In genomic region chr4:41329481-41329880, GRCm38 (mm10) we compare ENCODE assay signal across 19 mouse cellular contexts.
"Had no signal": no experiment of that assay in that cellular context is flagged by ENCODE, and none has a peak within 500 bp of the region (broad histone marks: within the 10 kb centered on the region; RNA-seq: fewer than 3 reads in every experiment).

No protein-coding gene starts in this region.

- H3K27me3 ChIP-seq: limb, embryonic 13.5 days; lung, embryonic 15.5 days; midbrain, embryonic 12.5 days; midbrain, embryonic 15.5 days; neural tube, embryonic 13.5 days had no signal

- H3K27ac ChIP-seq: kidney, postnatal 0 days; layer of hippocampus, adult 2 months; limb, embryonic 10.5 days; limb, embryonic 13.5 days; lung, embryonic 15.5 days; midbrain, embryonic 12.5 days; midbrain, embryonic 15.5 days; neural tube, embryonic 13.5 days had no signal

- DNase-seq: kidney, adult 18-20 months; kidney, postnatal 25 days; layer of hippocampus, adult 9-11 months; lung, adult 18-20 months; lung, postnatal 10 days; lung, postnatal 36 days; thymus, adult 18-20 months; thymus, postnatal 14 days; thymus, postnatal 4 days had no signal

- ATAC-seq: intestine, embryonic 16.5 days; midbrain, embryonic 15.5 days had no signal

- H3K4me2 ChIP-seq: limb, embryonic 13.5 days; lung, embryonic 15.5 days; midbrain, embryonic 12.5 days; midbrain, embryonic 15.5 days; neural tube, embryonic 13.5 days had no signal

- H3K36me3 ChIP-seq: limb, embryonic 10.5 days; limb, embryonic 13.5 days; lung, embryonic 15.5 days; midbrain, embryonic 12.5 days; midbrain, embryonic 15.5 days; neural tube, embryonic 13.5 days had no signal

- H3K4me1 ChIP-seq: limb, embryonic 10.5 days; limb, embryonic 13.5 days; lung, embryonic 15.5 days; midbrain, embryonic 12.5 days; midbrain, embryonic 15.5 days; neural tube, embryonic 13.5 days had no signal

- H3K9me3 ChIP-seq: limb, embryonic 10.5 days; limb, embryonic 13.5 days; lung, embryonic 15.5 days; midbrain, embryonic 12.5 days; midbrain, embryonic 15.5 days; neural tube, embryonic 13.5 days had no signal

- H3K9ac ChIP-seq: limb, embryonic 13.5 days; lung, embryonic 15.5 days; midbrain, embryonic 12.5 days; midbrain, embryonic 15.5 days; neural tube, embryonic 13.5 days had no signal

- H3K4me3 ChIP-seq: layer of hippocampus, adult 2 months; limb, embryonic 10.5 days; limb, embryonic 13.5 days; lung, embryonic 15.5 days; midbrain, embryonic 12.5 days; midbrain, embryonic 15.5 days; myocyte; neural tube, embryonic 13.5 days had no signal
